Mouse (Mus musculus): ENCODE data around the gene Ppargc1a. TPM values are rescaled to one million over a fixed set of nuclear protein-coding genes. Genes with fewer than 3 reads are reported as not detected.

Ppargc1a gene
- total RNA-seq (2023), result 0.53 TPM

DNA sequence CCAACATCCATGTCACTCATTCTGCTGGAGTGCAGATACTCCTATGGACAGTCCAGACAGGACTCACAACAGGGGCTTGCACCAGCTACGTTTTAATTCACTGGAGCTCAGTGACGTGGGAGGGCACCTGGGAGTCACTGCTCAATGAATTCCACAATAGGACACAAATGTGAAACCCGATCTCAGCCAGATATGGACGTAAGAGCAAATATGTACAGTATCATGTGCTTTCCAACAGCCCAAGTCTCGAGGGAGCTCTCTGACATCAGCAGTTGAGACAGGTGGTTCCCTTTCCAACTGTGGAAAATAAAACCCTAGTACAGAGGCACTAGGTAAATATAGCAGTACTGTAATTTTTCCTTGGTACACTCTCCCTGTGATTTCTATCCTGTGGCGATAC lies at the start of gene Ppargc1a:
Gene Ppargc1a (minus strand): TSS at position 68 of the 400 bp plus-strand sequence.

